Mouse (Mus musculus) B cell, adult 62 days (primary cell): ENCODE measurements around the gene Naa30. TPM values are rescaled to one million over a fixed set of nuclear protein-coding genes. Genes with fewer than 3 reads are reported as not detected.

Experiments
- total RNA-seq: library from RNA; stranded (reverse); gene quantifications from 4 replicates; pipeline ENCODE4 v1.2.4, GENCODE M21; 2023

Naa30 gene
- 42.0 to 48.7 TPM (median 44.7 TPM) in 4 replicates for total RNA-seq

GRCm38 (mm10) chr14:49171867-49172581 is at the start of gene Naa30:
Gene Naa30 (plus strand): TSS chr14:49172226.

Other genes with a start within 250 kb of the Naa30 start
- 21.3 to 29.4 TPM (median 25.1 TPM) in 4 replicates for gene Ap5m1, start 106.1 kb upstream of the Naa30 start, total RNA-seq
- gene Exoc5, start 105.6 kb upstream of the Naa30 start, total RNA-seq, result 48.6 to 53.8 TPM (median 50.6 TPM) in 4 replicates
- gene ccdc198, start 73.2 kb downstream of the Naa30 start, total RNA-seq, result not detected in 4 replicates